Mouse (Mus musculus): ENCODE results near the gene Rhbdd2. TPM values are rescaled to one million over a fixed set of nuclear protein-coding genes. Genes with fewer than 3 reads are reported as not detected.
A peak's percentile ranks its signal among the peaks of the same experiment; 100 is the strongest.

The Rhbdd2 gene
- total and polyA plus RNA-seq, 2 experiments: 8.5 to 20.9 TPM

DNA sequence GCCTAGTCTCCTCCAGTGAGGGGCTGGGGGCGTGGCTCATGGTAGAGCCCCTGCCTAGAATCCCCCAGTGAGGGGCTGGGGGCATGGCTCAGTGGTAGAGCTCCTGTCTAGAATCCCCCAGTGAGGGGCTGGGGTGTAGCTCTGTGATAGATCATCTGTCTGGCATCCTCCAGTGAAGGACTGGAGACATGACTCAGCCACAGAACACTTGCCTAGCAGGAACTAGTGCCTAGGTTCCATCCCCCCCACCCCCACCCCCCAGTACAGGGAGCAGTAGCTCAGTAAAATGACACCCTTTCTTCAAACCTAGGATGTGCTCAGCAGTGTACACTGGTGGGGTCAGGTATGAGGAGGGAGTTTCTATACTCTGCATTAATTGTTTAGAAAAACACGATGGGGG lies 38.5 kb downstream of the Rhbdd2 start:
- Histone ChIP-seq H3K27ac (replicated peaks; ENCODE audit: insufficient read depth, low read depth, low read length) (no peak overlapping the region), H3K4me1 (ENCODE audit: control insufficient read depth, insufficient read depth, low read length) (peaks cover 9% of the 10 kb centered on the region), H3K79me2 (ENCODE audit: control insufficient read depth, insufficient read depth, low read length) (no peaks in the 10 kb centered on the region), H3K4me3 (ENCODE audit: insufficient read depth, low read depth, low read length) (no peak overlapping the region), H3K27me3 (ENCODE audit: control insufficient read depth, insufficient read depth, low read length) (no peaks in the 10 kb centered on the region), H3K9ac (ENCODE audit: low read depth, low read length) (no peak overlapping the region), H3K36me3 (ENCODE audit: control insufficient read depth, insufficient read depth, low read length) (no peaks in the 10 kb centered on the region)
- no peak for TF ChIP-seq CTCF (IDR thresholded peaks at IDR 0.05; ENCODE audit: low read depth, low read length)
- no peak for TF ChIP-seq POLR2A (IDR thresholded peaks at IDR 0.05; ENCODE audit: extremely low read depth, insufficient read depth, low read length)
- 76% methylated on average over 2 of the region's 2 CpGs for WGBS
- DNase-seq (ENCODE audit: extremely low read depth, low read depth, low spot score): no peak

GRCm38 (mm10) chr5:135672509-135672908 lies 40.1 kb downstream of the Rhbdd2 start:
- Histone ChIP-seq H3K27me3 (ENCODE audit: control insufficient read depth, insufficient read depth, low read length) (no peaks in the 10 kb centered on the region), H3K79me2 (ENCODE audit: control insufficient read depth, insufficient read depth, low read length) (no peaks in the 10 kb centered on the region; the same call in 1 of the 2 replicates), H3K9ac (ENCODE audit: low read depth, low read length) (no peak overlapping the region), H3K4me1 (ENCODE audit: control insufficient read depth, insufficient read depth, low read length) (peaks cover 9% of the 10 kb centered on the region), H3K4me3 (ENCODE audit: insufficient read depth, low read depth, low read length) (no peak overlapping the region), H3K36me3 (ENCODE audit: control insufficient read depth, insufficient read depth, low read length) (no peaks in the 10 kb centered on the region), H3K27ac (replicated peaks; ENCODE audit: insufficient read depth, low read depth, low read length) (peak overlapping the region; percentile 68; the same call in 1 of the 2 replicates)
- WGBS: 78% methylated on average over 4 of the region's 4 CpGs
- TF ChIP-seq CTCF (IDR thresholded peaks at IDR 0.05; ENCODE audit: low read depth, low read length) (no peak), POLR2A (IDR thresholded peaks at IDR 0.05; ENCODE audit: extremely low read depth, insufficient read depth, low read length) (no peak)
- no peak for DNase-seq (ENCODE audit: extremely low read depth, low read depth, low spot score)

- 64% methylated on average over 5 of the region's 5 CpGs for WGBS
Measured at GRCm38 (mm10) chr5:135672980-135673379, 40.6 kb downstream of the Rhbdd2 start.

GRCm38 (mm10) chr5:135674349-135674775 lies 41.9 kb downstream of the Rhbdd2 start:
- Histone ChIP-seq H3K36me3 (ENCODE audit: control insufficient read depth, insufficient read depth, low read length) (no peaks in the 10 kb centered on the region), H3K79me2 (ENCODE audit: control insufficient read depth, insufficient read depth, low read length) (no peaks in the 10 kb centered on the region; the same call in 1 of the 2 replicates), H3K4me1 (ENCODE audit: control insufficient read depth, insufficient read depth, low read length) (peaks cover 17% of the 10 kb centered on the region), H3K27me3 (ENCODE audit: control insufficient read depth, insufficient read depth, low read length) (no peaks in the 10 kb centered on the region), H3K27ac (replicated peaks; ENCODE audit: insufficient read depth, low read depth, low read length) (peak overlapping the region; percentile 81), H3K4me3 (ENCODE audit: insufficient read depth, low read depth, low read length) (no peak overlapping the region), H3K9ac (ENCODE audit: low read depth, low read length) (peak overlapping the region; percentile 38)
- DNase-seq (ENCODE audit: extremely low read depth, low read depth, low spot score): peak; percentile 96
- 8% methylated on average over 3 of the region's 3 CpGs for WGBS
- TF ChIP-seq POLR2A (IDR thresholded peaks at IDR 0.05; ENCODE audit: extremely low read depth, insufficient read depth, low read length) (no peak), CTCF (IDR thresholded peaks at IDR 0.05; ENCODE audit: low read depth, low read length) (no peak)

More at GRCm38 (mm10) chr5:135672980-135673379, 40.6 kb downstream of the Rhbdd2 start:
- H3K4me1 ChIP-seq (ENCODE audit: control insufficient read depth, insufficient read depth, low read length): peaks cover 10% of the 10 kb centered on the region
- H3K79me2 ChIP-seq (ENCODE audit: control insufficient read depth, insufficient read depth, low read length): no peaks in the 10 kb centered on the region; the same call in 1 of the 2 replicates
- 0 out of 2 replicates have a peak overlapping the region, but pooled peaks have one; percentile 22 for H3K9ac ChIP-seq (ENCODE audit: low read depth, low read length)
- H3K4me3 ChIP-seq (ENCODE audit: insufficient read depth, low read depth, low read length): no peak overlapping the region
- H3K27me3 ChIP-seq (ENCODE audit: control insufficient read depth, insufficient read depth, low read length): no peaks in the 10 kb centered on the region
- H3K27ac ChIP-seq (replicated peaks; ENCODE audit: insufficient read depth, low read depth, low read length): peak overlapping the region; percentile 68
- TF ChIP-seq POLR2A (IDR thresholded peaks at IDR 0.05; ENCODE audit: extremely low read depth, insufficient read depth, low read length) (no peak), CTCF (IDR thresholded peaks at IDR 0.05; ENCODE audit: low read depth, low read length) (no peak)
- no peak for DNase-seq (ENCODE audit: extremely low read depth, low read depth, low spot score)
- no peaks in the 10 kb centered on the region for H3K36me3 ChIP-seq (ENCODE audit: control insufficient read depth, insufficient read depth, low read length)

GRCm38 (mm10) chr5:135674821-135675220 lies 42.4 kb downstream of the Rhbdd2 start:
- no peaks in the 10 kb centered on the region for H3K36me3 ChIP-seq (ENCODE audit: control insufficient read depth, insufficient read depth, low read length)
- H3K4me3 ChIP-seq (ENCODE audit: insufficient read depth, low read depth, low read length): no peak overlapping the region; the same call in 1 of the 2 replicates
- no peaks in the 10 kb centered on the region; the same call in 1 of the 2 replicates for H3K79me2 ChIP-seq (ENCODE audit: control insufficient read depth, insufficient read depth, low read length)
- peaks cover 17% of the 10 kb centered on the region for H3K4me1 ChIP-seq (ENCODE audit: control insufficient read depth, insufficient read depth, low read length)
- H3K9ac ChIP-seq (ENCODE audit: low read depth, low read length): peak overlapping the region; percentile 69
- no peaks in the 10 kb centered on the region for H3K27me3 ChIP-seq (ENCODE audit: control insufficient read depth, insufficient read depth, low read length)
- TF ChIP-seq CTCF (IDR thresholded peaks at IDR 0.05; ENCODE audit: low read depth, low read length) (no peak), POLR2A (IDR thresholded peaks at IDR 0.05; ENCODE audit: extremely low read depth, insufficient read depth, low read length) (no peak)
- DNase-seq (ENCODE audit: extremely low read depth, low read depth, low spot score): peak; percentile 99
- WGBS: 4% methylated on average over 11 of the region's 11 CpGs
- H3K27ac ChIP-seq (replicated peaks; ENCODE audit: insufficient read depth, low read depth, low read length): peak overlapping the region; percentile 88

- no peak for TF ChIP-seq CTCF (IDR thresholded peaks at IDR 0.05; ENCODE audit: low read depth, low read length)
- TF ChIP-seq POLR2A (IDR thresholded peaks at IDR 0.05; ENCODE audit: extremely low read depth, insufficient read depth, low read length): no peak
- 75% methylated on average over 3 of the region's 3 CpGs for WGBS
- no peak for DNase-seq (ENCODE audit: extremely low read depth, low read depth, low spot score)
- H3K27me3 ChIP-seq (ENCODE audit: control insufficient read depth, insufficient read depth, low read length): no peaks in the 10 kb centered on the region
- H3K4me3 ChIP-seq (ENCODE audit: insufficient read depth, low read depth, low read length): no peak overlapping the region
- H3K79me2 ChIP-seq (ENCODE audit: control insufficient read depth, insufficient read depth, low read length): no peaks in the 10 kb centered on the region; the same call in 1 of the 2 replicates
- no peak overlapping the region for H3K27ac ChIP-seq (replicated peaks; ENCODE audit: insufficient read depth, low read depth, low read length)
- H3K4me1 ChIP-seq (ENCODE audit: control insufficient read depth, insufficient read depth, low read length): peaks cover 20% of the 10 kb centered on the region
- H3K36me3 ChIP-seq (ENCODE audit: control insufficient read depth, insufficient read depth, low read length): no peaks in the 10 kb centered on the region
- no peak overlapping the region for H3K9ac ChIP-seq (ENCODE audit: low read depth, low read length)
Measured at GRCm38 (mm10) chr5:135676696-135677095, 44.3 kb downstream of the Rhbdd2 start.

All from liver, adult 2 months (tissue).